Mouse (Mus musculus): ENCODE data around the gene 1700067K01Rik.
"Not testable (repeated sequence)": the region's sequence is repeated elsewhere in the genome, so short reads cannot be mapped to it uniquely, and the experiment has no call there.

Gene 1700067K01Rik

DNA sequence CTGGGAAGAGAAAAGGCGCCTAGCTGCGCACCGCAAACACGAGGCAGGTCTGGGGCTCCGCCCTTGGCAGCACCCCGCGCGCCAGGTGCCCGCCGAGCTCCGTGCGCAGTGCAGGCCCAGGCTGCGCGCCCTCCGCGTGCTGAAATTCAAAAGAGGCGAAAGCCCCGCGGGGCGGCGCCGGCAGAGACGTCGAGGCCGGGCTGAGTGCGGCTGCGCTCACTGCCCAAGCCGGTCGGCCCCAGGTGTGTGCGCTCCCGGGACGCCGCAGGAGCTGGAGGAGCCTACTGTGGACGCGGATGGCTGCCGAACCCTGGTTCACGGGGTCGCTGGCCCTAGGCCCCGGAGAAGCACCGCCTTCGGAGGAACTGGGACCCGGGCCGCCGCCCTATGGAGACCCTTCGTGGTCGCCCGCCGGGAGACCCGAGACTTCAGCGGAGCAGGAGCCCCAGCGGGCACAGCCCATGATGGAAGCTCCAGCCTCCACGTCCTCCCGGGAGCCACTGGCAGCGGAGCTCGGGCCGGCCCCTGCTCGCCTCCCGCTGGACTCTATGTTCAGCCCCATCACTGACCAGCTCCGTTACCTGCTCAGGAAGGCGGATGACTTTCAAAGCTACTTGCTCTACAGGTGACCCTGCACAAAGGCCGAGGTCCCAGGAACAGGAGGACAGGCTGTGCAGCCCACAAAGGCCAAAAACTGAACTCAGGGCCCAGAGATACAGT is at the start of gene 1700067K01Rik:
TSS of gene 1700067K01Rik (plus strand) at position 222 of the 720 bp plus-strand sequence.
- DNase-seq: no peak

DNA sequence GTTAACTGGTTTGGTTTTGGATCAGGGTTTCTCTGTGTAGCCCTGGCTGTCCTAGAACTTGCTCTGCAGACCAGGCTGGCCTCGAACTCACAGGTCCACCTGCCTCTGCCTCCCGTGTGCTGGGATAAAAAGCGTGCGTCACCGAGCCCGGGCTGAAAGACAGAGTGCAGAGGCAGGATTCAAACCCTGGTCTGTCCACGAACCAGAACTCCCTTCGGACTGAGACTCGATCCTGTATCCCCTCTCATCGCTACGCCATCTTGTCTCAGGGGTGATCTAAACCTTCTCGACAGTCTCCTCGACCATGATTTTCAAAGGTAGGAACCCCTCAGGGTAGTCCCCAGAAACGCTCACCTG is 46.6 kb upstream of the 1700067K01Rik start:
- no peak for DNase-seq

DNA sequence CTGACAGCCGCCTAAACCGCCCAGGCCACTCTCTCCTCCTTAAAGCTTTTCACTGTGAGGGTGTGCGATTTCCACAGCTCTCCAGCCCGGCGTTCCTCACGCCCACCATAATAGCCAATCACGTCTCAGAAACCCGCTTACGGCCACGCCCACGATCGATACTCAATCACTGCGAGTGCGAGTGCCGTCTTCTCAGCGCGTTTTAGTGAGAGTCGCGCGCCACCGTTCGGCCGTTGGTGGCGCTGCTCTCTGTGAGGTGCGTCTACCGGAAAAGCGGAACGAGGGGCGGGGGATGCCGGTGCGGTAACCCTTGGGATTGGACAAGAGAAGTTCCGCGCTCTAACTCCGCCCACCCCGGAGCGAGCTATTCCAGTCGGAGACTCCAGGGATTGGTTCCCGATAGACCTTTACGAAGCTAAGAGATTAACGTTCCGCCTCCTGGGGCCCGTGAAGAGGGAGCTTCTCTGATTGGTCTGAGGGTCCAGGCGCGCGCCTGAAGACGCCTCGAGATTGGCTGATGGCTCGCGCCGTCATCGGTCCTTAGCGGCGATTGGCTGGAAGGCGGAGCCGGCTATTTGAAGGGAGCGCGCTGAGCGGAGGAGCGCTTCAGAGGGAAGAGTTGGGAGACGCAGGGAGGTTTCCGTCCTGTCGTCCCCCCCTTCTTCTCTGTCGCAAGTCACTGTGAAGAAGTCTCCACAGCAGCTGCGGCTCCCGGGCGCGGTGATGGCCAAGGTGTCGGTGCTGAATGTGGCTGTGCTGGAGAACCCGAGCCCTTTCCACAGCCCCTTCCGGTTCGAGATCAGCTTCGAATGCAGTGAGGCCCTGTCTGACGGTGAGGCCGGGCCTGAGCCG is 46.0 kb upstream of the 1700067K01Rik start, which contains the start of the genes Gm10644 and Asf1b:
TSS of gene Gm10644 (minus strand) at position 100 of the 852 bp plus-strand sequence.
TSS of gene Asf1b (plus strand) at position 402 of the 852 bp plus-strand sequence.
- peak; percentile 100 for DNase-seq

DNA sequence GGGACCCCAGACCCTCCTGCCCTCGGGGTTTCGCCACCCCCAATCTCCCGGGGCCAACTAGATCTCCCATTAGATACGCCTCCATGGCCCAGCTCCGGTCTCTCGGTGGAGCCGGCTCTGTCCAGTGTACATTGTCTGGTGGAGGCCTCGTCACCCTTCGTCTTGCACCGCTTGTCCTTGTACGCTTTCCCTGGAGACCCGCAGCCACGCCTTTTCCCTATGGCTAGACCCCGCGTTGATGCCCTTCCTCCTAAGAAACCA is 45.4 kb upstream of the 1700067K01Rik start:
- DNase-seq: no peak

DNA sequence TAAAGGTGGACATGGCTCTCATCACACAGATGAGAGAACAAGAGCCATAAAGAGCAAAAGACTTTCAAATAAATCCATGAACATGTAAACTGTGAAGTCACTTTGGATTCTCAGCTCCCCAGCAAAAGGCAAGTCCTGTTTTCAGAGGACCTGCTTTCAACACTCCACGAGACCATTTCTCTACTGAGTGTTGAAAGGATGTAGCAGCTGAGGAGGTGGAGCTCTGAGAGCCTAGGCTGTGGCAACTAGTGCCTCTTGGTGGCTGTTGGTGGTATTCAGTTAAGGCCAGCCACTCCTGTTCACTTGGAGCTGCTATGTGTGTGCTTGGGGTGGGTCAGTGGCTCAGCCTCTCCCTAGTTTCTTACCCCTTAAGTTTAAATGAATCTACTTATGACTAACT is 44.5 kb upstream of the 1700067K01Rik start:
- peak; percentile 42 for DNase-seq

DNA sequence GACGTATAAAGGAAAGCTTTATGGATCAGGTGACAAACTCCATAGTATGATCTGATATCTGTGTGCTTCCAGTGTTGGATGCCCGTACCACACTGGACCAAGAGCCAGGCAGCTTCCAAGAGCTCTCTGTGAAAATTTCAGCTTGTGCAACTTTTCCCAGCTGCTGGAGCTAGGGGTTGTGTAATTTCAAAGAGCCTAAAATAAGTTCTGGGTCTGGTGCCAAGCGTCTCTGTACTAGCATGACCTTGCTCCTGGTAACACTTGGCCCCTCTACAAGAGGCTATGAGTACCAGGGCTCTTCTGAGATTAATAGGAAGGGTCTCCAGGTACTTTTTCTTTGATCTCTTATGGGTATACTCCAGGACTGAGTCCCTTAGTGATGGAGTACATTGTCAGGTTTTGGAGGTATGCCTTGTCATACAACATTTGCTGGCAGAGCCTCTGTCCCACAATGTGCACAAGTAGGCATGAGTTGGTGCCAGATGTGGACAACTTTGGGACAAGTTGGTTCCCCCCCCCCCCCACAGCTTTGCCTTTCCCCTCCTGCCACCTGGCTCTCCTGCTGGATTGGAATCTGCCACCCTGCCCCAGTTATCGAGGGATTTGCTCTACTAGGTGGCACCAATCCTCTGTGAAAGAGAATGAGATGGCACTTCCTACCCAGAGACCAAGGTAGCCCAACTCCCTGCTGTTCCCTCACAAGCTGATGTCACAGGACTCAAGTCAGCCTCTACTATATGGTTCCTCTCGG is 37.1 kb upstream of the 1700067K01Rik start:
- no peak for DNase-seq

DNA sequence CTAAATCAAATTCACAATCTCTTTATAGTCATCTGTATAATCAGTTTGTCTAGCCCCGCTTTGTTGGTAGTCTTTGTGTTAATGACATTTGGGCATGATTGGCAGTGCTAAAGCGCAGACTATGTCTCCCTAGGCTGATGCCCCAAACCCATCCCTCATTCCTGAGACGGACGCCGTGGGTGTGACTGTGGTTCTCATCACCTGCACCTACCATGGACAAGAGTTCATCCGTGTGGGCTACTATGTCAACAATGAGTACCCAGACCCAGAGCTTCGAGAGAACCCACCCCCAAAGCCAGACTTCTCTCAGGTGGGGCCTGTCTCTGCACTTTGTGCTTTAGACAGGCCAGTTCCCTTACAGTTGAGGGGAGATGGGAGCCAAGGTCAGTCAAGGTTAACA is 33.6 kb upstream of the 1700067K01Rik start:
- DNase-seq: no peak

DNA sequence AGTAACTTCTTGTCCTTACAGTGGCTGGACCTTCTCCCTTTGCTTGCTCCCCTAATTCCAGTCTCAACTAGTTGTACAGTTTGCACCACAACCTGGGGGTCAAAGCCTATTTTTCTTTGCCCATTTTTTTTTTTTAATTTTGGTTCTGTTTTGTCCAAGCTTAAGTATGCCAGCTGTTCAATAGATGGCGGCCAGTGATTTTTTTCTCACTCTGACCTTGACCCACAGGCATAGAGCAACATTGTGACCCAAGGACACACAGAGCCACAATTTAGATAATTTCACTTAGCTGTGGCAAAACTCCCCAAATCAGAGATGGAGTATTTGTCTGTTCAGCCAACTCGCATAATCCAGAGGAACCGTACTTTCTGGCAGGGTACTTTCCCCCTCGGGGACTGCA is 30.2 kb upstream of the 1700067K01Rik start:
- DNase-seq: no peak

DNA sequence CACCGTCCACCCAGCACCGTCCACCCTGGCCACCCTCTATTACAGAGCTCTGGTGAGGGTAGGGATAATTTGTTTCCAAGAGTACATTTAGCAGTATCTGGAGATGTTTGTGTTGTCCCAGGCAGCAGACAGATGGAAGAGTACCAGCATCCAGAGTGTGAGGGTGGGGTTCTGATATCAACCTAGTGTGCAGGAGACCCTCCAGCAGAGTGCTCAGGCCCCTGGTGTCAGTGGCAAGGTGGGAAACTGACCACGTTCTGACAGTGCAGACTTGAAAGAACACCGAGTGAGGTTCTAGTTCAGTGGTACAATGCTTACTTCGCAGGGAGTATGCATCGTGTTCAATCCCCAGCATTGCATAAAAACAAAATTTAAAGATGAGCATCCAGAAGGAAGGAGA is 29.6 kb upstream of the 1700067K01Rik start:
- DNase-seq: no peak

DNA sequence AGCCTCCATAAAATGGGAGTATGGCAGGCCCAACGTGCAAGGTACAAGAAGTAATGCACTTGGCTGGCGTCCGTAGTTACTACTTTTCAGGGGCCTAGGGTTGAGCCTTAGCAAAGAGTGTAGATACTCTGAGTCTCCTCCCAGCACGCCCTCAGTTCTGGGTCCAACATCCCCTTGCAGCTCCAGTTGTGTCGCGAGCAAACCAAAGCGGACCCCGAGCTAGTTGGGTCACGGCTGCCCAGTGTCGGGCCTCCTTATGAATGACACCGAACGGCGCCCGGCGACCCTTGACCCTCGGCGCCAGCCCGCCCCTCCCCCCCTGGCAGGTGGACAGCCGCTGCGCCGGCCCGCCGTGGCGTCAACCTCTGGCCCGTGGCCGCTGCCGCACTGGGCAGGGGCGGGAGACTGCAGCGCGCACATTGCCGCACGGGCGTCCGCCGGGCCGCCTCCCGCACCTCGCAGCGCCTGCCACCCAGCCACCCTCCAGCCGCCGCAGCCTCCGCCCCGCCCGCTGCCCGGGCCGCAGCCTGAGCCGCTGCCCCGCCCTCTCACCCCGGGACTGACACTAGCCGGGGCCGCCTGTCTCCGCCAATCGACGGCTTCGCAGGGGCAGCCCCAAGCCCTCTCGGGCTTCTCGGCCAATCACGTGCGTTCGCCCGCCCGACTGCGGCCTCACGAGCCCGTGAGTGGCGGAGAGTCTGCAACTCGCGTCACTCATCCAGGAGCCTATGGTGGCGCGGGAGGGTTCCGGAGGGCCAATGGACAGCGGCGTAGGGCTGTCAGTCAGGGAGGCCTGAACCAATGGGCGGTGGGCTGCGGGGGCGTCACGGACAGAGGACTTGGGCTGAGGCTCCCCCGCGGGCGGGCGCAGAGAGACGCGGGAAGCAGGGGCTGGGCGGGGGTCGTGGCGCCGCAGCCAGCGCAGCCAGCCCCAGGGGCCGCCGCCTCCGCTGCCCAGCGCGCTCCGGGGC is 28.9 kb upstream of the 1700067K01Rik start, which contains the start of gene Prkaca:
TSS of gene Prkaca (plus strand) at position 844 of the 971 bp plus-strand sequence.
- DNase-seq: peak; percentile 100

DNA sequence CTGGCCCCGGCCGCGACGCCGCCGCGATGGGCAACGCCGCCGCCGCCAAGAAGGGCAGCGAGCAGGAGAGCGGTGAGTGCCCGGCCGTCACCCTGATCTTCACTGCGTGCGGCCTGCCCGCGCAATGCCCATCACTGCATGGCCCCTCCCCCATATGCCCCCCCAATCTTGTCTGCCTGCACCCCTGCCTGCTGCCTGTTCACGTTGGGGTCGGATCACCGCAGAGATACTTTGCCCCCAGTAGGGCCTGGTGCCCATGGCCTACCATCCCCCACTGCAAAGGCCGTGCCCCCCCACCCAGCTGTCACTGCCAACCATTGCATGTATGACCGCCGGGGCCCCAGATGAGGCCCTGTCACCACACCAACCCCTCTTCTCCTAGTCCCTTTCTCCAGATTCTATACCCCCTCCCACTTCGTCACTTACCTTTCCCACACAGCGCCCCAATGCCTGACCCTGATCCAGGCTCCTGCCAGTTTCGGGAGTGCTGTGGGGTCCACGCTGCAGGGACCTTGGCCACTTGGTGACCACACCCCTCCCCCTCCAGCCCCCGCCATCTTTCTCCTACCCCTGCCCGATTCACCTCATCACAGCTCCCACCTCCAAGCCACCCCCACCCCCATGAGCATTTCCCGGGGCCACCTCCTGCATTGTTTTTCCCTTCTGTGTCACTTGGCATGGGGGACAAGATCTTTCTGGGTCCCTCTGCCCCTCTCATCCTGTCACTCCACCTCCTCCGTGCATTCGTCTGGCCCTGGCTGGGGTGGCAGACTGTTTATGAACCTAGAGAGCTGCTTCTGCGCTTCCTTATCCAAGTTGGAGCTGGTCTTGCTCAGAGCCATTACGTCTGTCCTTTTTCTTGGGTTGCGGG is 27.9 kb upstream of the 1700067K01Rik start:
- peak; percentile 63 for DNase-seq

DNA sequence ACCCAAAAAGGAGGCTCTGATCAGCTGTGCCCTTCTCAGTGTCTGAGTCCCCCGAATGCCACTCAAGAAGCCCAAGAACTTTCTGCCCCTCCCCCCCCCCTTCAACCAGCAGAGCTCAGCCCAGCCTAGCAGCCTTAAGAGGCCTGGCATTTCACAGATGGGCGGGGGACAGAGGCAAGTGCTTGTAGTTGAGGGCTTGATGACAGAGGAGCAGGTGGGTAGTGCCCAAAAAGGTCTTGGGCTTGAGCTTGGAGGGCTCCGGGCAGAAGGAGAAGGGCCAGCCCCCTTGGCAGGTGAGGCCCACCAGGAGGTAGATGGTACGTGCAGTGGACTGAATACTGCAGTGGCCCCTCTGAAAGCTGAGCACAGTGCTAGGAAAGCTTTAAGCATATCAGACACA is 26.8 kb upstream of the 1700067K01Rik start:
- no peak for DNase-seq

DNA sequence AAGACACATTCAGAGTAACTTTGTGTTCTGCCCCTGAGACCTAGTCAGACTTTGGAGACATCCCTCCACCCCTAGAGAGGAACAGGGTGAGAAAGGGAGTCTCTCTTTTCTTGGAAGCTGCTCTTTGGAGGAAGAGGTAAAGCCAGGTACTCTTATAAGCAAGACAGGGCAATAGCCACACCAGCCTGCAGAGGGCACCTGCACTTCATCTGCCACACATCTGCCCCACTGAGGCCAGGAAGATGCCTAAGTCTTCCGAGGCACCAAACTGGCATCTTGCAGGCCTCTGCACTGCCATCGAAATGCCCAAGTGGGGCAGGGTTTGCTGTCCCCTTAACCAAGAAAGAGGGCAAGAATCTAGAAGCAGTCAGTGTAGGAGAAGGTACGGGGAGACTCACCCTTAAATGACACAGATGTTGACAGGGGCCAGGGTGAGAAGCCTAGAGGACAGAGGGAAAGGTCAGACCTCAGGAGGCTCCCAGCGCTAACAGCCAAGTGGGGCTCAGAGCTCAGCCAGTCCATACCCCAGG is 25.1 kb upstream of the 1700067K01Rik start:
- DNase-seq: no peak

DNA sequence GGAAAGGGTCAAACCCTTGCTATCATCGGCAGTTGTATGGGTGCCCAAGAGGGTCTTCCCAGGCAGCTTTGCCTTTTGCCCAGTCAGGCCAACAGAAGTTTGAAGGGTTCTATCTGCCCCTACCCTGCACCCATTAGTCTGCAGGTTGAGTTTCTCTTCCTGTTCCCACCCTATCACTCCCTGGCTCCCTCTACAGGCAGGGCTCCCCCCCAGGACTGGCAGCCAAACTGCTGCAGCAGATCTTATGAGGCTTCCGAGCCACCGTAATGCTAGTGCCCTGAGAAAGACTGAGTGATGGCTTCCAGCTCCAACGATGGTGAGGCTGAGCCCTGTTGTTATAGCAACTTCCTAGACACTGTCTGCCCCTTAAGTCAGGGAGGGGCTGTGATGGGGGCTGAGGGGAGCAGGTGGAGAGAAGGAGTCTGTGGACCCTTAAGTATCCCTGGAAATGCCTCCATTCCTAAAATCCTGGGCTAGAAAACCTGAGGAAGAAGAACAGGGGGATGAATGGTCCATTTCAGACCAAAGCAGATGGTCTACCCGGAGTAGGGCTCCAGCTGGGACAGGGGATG is 24.4 kb upstream of the 1700067K01Rik start:
- DNase-seq: no peak

DNA sequence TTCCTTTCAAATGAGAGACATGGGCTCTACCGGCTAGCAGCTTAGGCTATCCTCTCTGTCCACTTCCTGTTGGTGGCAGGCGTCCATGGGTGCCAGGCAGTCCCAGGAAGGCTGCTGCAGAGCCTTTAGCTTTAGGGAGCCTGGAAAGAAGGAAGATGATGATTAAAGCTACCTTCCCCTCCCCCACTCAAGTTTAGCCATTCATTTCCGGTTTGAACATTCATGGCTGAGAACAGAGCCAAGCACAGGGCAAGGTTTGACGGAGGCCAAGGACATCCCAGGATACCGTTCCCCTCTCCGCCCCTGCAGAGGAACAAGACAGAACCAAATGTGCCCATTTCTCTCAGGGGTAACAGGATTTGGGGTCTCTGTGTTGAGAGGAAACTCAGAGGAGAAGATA is 23.7 kb upstream of the 1700067K01Rik start:
- no peak for DNase-seq

DNA sequence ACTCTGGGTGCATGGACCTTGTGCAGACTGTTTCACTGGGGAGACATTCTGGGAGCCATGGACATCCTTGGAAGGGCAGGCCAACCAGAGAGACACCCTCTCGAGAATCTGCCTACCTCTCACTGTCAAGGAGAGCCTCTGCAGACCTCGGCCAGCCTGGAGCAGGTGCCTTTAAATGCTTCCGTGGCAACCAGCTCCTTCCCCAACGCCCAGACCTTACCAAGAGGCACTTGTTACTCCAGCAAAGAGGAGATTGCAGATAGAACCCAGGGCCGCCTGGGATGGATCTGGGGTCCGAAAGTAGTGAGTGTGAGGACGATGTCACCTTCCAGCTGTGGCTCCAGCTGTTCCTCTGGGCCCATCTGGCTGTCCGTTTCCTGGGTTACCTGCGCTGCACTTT is 23.1 kb upstream of the 1700067K01Rik start:
- no peak for DNase-seq

DNA sequence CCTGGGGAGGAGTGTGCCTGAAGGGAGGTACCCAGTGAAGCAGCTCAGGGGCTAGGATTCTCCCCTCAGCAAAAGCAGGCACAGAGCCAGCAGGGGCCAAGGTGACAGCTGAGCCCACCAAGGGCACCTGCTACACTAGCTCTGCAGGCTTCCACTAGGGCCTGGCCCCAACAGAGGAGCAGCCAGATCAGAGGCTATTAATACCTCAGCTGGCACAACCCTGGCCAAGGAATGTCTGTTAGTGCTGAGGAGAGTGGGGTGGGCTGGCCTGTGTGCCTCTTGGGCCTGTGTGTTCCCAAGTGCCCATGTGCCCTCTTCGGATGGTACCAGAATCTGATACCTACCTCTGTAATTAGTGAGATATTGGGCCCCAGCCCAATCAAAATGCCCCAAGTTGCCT is 21.1 kb upstream of the 1700067K01Rik start:
- DNase-seq: no peak

DNA sequence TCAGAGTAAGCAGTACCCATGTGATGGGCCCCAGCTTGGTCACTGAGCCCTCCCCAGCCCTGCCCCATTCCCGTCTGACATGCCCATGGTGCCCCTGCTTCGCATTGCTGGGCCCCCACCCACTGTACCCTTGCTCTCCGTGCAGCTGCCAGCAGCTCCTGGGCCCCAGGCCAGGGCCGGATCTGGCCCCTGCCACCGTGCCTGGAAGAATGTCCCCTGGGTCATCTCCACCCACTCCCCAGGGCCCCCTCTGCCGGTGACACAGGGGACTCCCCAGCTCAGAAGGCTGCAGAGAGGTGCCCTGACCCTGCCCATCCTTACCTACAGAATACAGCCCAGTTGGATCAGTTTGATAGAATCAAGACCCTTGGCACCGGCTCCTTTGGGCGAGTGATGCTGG is 20.5 kb upstream of the 1700067K01Rik start:
- DNase-seq: no peak

DNA sequence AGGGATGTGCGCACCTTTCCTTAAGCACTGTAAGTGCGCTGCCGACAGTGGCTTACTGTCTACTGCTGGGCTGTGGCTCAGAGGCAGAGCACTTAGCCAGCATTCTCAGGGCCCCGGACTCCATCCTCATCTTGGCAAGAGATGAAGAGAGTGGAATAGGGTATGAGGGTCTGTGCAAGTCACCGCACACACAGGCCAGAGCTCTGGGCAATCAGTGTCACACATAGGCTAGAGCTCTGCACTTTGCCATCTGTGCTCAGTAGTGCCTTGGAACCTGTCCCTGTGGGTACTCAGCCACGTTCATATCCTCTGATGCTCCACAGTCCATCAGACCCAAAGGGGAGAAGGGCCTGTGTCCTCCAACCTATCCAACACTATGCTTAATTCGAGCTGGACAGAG is 19.8 kb upstream of the 1700067K01Rik start:
- DNase-seq: no peak

DNA sequence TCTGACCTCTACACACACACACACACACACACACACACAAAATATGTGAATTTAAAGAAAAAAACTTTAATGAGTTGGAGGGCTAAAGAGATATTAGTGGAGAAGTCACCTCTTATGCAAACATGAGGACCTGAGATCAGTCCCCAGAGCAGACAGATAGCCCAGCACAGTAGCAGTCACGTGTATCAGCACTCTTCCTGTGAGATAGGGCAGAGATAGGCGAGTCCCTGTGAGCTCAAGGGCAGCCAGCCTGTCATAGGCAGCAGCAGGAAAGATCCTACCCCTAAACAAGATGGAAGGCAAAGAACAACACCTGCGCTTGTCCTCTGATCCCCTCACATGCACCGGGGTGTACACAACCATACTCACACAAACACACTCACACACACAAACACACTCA is 18.9 kb upstream of the 1700067K01Rik start:
- DNase-seq: no peak

DNA sequence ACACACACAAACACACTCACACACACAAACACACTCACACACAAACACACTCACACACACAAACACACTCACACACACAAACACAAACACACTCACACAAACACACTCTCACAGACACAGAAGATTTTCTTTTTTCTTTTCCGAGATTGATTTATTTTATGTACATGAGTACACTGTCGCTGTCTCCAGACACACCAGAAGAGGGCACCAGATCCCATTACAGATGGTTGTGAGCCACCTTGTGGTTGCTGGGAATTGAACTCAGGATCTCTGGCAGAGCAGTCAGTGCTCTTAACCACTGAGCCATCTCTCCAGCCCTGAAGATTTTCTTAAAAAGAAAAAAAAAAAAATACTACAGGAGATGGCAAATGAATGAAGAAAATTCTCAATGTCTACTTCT is 18.1 kb upstream of the 1700067K01Rik start:
- not testable (repeated sequence) for DNase-seq
